Mouse (Mus musculus) stomach, embryonic 16.5 days (tissue): ENCODE data around the gene Smarcc1. TPM values are rescaled to one million over a fixed set of nuclear protein-coding genes. Genes with fewer than 3 reads are reported as not detected.

Experiments used
- ATAC-seq: fragments of 200-750 bp; cut with Nextera tagmentation; 2 replicates; pipeline ENCODE4 v1.8.0; 2017; ENCODE audit warnings: moderate number of reproducible peaks, moderate TSS enrichment; ENCODE audit not compliant: insufficient read depth, low FRiP score
- H3K27ac ChIP-seq: fragments of 300-500 bp; sonication (generic); 2 replicates; pipeline ENCODE4 v1.5.1; 2014; ENCODE audit warnings: low read length
- H3K27me3 ChIP-seq: fragments of 300-500 bp; sonication (generic); 2 replicates; pipeline ENCODE4 v1.6.1; 2014; ENCODE audit warnings: low read length, control low read depth, mixed read lengths; ENCODE audit not compliant: control insufficient read depth, insufficient read depth
- H3K36me3 ChIP-seq: fragments of 300-500 bp; sonication (generic); 2 replicates; pipeline ENCODE4 v1.6.1; 2014; ENCODE audit warnings: low read length; ENCODE audit not compliant: control insufficient read depth, insufficient read depth
- H3K4me1 ChIP-seq: fragments of 300-500 bp; sonication (generic); 2 replicates; pipeline ENCODE4 v1.6.1; 2014; ENCODE audit warnings: low read length, control low read depth, mixed read lengths; ENCODE audit not compliant: control insufficient read depth, insufficient read depth
- H3K4me2 ChIP-seq: fragments of 300-500 bp; sonication (generic); 2 replicates; pipeline ENCODE4 v1.6.1; 2014; ENCODE audit warnings: low read depth, low read length, mixed read lengths
- H3K4me3 ChIP-seq: fragments of 300-500 bp; sonication (generic); replicated peaks from 2 replicates; pipeline ENCODE4 v1.5.1; 2014; ENCODE audit warnings: mild to moderate bottlenecking, low read length
- H3K9ac ChIP-seq: fragments of 300-500 bp; sonication (generic); 2 replicates; pipeline ENCODE4 v1.6.1; 2014; ENCODE audit warnings: low read length
- H3K9me3 ChIP-seq: fragments of 300-500 bp; sonication (generic); replicated peaks from 2 replicates; pipeline ENCODE4 v1.6.1; 2016; ENCODE audit warnings: low read length, control low read depth; ENCODE audit not compliant: control insufficient read depth
- WGBS: fragments of 180-500 bp; shearing (Covaris S2); extraction: QIAGEN DNeasy Blood & Tissue Kit; methylation state at CpG from one replicate; pipeline ENCODE4 v1.1.7; 2014; 5-methylcytosine and 5-hydroxymethylcytosine counted together
- polyA plus RNA-seq: library from polyadenylated mRNA; unstranded; fragments of >200 nt; fragmentation: Nextera tagmentation; extraction: Ambion mirVana; gene quantifications from 2 replicates; pipeline ENCODE4 v1.2.1, GENCODE M21; 2015

Smarcc1 gene
- polyA plus RNA-seq, 1 experiment from 2014 or later = 61.8 TPM

- H3K4me1 ChIP-seq = peaks cover 15% of the 10 kb centered on the region
- 14% methylated on average over 7 of the region's 7 CpGs for WGBS
- peaks cover 3% of the 10 kb centered on the region; the same call in 1 of the 2 replicates for H3K27me3 ChIP-seq
- H3K27ac ChIP-seq = no peak overlapping the region
- peak overlapping the region; percentile 69 for H3K9ac ChIP-seq
- peak overlapping the region; percentile 71 for H3K4me3 ChIP-seq
- H3K36me3 ChIP-seq = no peaks in the 10 kb centered on the region
- peak overlapping the region; percentile 100 for H3K4me2 ChIP-seq
- no peak for ATAC-seq
- no peaks in the 10 kb centered on the region for H3K9me3 ChIP-seq
Measured at GRCm38 (mm10) chr9:110244567-110244888, 127.0 kb downstream of the Smarcc1 start.

DNA sequence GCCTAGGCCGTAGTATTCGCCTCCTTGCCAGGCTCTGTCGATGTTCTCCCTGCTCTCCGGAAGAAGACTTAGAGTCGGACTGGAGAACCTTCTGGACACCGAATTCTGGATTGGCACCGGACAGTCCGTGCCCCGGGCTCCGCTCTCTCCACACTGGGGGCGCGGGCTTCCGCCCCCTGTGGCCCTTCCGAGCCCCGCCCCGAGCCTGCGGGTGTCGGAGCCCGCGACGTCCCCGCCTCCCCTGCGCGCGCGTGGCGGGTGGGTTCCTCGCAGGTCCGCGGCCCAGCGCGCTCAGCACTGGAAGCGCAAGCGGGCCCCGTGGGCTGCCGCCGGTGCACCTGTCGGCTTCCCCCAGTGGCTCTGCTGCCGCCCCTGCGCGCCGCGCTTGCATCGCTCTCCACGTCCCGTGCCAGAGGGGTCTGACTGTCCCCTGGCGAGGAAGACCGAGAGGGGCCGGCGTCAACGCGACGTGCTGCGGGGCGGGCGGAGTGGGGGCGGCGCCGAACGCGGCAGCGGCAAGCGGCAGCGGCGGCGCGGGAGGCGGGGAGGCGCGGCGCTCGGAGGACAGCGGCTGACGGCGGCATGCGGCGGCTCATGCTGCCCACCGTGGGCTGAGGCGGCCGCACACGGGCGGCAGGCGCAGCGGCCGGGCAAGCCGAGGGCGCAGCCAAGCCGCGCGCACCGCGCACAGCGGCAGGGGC is 127.5 kb downstream of the Smarcc1 start:
- Histone ChIP-seq H3K9me3 (no peaks in the 10 kb centered on the region), H3K27ac (no peak overlapping the region)
- 1% methylated on average over 84 of the region's 93 CpGs for WGBS

GRCm38 (mm10) chr9:110245590-110246320 is 128.2 kb downstream of the Smarcc1 start:
- H3K36me3 ChIP-seq = no peaks in the 10 kb centered on the region
- peak overlapping the region; percentile 69 for H3K9ac ChIP-seq
- peak overlapping the region; percentile 100 for H3K4me2 ChIP-seq
- peak overlapping the region; percentile 71 for H3K4me3 ChIP-seq
- peaks cover 21% of the 10 kb centered on the region for H3K4me1 ChIP-seq
- peaks cover 3% of the 10 kb centered on the region; the same call in 1 of the 2 replicates for H3K27me3 ChIP-seq
- H3K27ac ChIP-seq = no peak overlapping the region
- no peaks in the 10 kb centered on the region for H3K9me3 ChIP-seq
- peak; percentile 56 for ATAC-seq
- under 1% methylated on average over 33 of the region's 40 CpGs for WGBS

More for the DNA sequence above, 127.5 kb downstream of the Smarcc1 start:
- Histone ChIP-seq H3K4me1 (peaks cover 20% of the 10 kb centered on the region), H3K4me3 (peak overlapping the region; percentile 71), H3K9ac (peak overlapping the region; percentile 69), H3K36me3 (no peaks in the 10 kb centered on the region), H3K4me2 (peak overlapping the region; percentile 100), H3K27me3 (peaks cover 3% of the 10 kb centered on the region; the same call in 1 of the 2 replicates)
- ATAC-seq = peak; percentile 28; the same call in 1 of the 2 replicates

DNA sequence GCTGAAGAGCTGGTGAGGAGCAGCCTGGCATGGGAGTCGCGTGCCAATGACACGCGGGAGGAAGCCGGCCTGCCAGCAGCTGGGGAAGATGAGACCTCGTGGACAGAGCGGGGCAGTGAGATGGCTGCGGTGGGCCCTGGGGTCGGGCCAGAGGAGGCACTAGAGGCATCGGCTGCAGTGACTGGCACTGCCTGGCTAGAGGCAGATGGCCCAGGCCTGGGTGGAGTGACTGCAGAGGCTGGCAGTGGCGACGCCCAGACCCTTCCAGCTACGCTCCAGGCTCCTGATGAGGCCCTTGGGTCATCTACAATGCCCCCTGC is 128.8 kb downstream of the Smarcc1 start:
- 36% methylated on average over 13 of the region's 13 CpGs for WGBS
- peak overlapping the region; percentile 100 for H3K4me2 ChIP-seq
- H3K4me1 ChIP-seq = peaks cover 21% of the 10 kb centered on the region
- H3K27me3 ChIP-seq = peaks cover 3% of the 10 kb centered on the region; the same call in 1 of the 2 replicates
- no peak overlapping the region for H3K27ac ChIP-seq
- H3K9me3 ChIP-seq = no peaks in the 10 kb centered on the region
- H3K9ac ChIP-seq = peak overlapping the region; percentile 69; the same call in 1 of the 2 replicates
- 0 out of 2 replicates have a peak, but pooled peaks have one; percentile 3 for ATAC-seq
- H3K4me3 ChIP-seq = peak overlapping the region; percentile 71
- H3K36me3 ChIP-seq = no peaks in the 10 kb centered on the region

DNA sequence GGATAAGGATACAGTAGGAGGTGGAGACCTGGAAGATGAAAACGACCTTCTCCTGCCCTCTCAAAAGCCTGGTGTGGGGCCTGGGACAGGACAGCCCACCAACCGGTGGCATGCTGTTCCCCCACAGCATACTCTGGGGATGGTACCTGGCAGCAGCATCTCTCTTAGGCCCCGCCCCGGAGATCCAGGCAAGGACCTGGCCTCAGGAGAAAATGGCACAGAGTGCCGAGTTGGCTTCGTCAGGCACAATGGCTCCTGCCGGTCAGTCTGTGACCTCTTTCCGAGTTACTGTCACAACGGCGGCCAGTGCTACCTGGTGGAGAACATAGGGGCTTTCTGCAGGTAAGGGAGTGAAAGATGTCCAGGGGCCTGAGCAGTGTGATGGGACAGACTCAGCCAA is 129.5 kb downstream of the Smarcc1 start:
- Histone ChIP-seq H3K4me2 (no peak overlapping the region), H3K4me1 (peaks cover 21% of the 10 kb centered on the region), H3K27me3 (peaks cover 3% of the 10 kb centered on the region; the same call in 1 of the 2 replicates), H3K9ac (no peak overlapping the region), H3K4me3 (no peak overlapping the region), H3K36me3 (no peaks in the 10 kb centered on the region), H3K9me3 (no peaks in the 10 kb centered on the region), H3K27ac (no peak overlapping the region)
- WGBS = 81% methylated on average over 10 of the region's 10 CpGs
- no peak for ATAC-seq

DNA sequence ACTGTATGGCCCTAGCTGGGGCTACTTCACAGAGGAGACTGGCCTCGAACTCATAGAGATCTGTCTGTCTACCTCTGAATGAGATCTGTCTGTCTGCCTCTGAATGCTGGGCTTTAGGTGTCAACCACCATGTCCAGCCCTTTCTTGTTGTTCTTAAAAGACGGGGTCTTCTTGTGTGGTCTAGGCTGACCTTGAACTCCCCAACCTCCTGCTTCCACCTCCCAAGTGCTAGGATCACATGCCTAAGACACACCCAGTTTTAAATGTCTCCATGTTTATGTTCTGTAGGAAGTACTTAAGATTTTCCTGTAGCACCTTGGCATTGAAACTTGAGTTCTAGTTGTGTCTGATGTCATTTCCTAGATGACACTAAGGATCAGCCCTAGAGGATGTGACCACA is 131.4 kb downstream of the Smarcc1 start:
- Histone ChIP-seq H3K4me2 (no peak overlapping the region), H3K4me1 (peaks cover 21% of the 10 kb centered on the region), H3K9me3 (no peaks in the 10 kb centered on the region), H3K27me3 (peaks cover 3% of the 10 kb centered on the region; the same call in 1 of the 2 replicates), H3K36me3 (no peaks in the 10 kb centered on the region), H3K4me3 (no peak overlapping the region), H3K27ac (no peak overlapping the region), H3K9ac (no peak overlapping the region)
- ATAC-seq = no peak
- WGBS = 72% methylated on average over 2 of the region's 2 CpGs

DNA sequence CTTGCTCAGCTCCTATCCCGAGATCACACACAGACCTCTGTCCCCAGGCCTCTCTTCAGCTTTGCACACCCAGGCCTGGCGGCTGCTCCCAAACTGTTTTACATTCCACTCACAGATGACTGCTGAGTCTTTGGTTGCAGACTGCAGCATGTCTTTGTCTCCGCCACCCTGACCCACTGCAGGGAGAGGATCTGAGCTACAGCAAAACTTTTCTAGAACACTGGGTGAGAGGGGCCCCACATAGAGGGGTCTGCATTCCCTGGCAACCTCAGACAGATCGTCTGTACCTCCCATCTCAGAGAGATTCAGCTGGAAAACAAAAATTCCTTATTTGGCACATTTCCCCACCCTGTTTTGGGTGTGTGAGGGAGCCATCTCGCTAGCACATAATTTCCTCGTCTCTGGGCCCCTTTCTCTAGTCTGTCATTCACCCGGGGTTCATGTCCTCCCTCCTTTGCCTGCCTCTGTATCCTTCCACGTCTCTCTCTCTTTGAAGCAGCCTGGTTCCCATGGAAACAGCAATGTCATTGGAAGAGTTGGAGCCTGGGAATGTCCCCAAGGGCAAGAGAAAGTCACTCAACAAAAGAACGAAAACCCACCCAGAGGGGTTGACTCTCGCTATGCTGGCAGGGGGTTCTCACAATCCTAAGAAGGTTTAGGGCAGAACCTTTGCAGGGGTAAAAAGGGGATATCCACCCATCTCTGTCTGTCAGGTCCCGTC is 132.5 kb downstream of the Smarcc1 start:
- Histone ChIP-seq H3K4me2 (peak overlapping the region; percentile 19; the same call in 1 of the 2 replicates), H3K27me3 (peaks cover 3% of the 10 kb centered on the region; the same call in 1 of the 2 replicates), H3K4me3 (no peak overlapping the region), H3K4me1 (peaks cover 17% of the 10 kb centered on the region), H3K9ac (peak overlapping the region; percentile 57), H3K27ac (peak overlapping the region; percentile 69), H3K9me3 (no peaks in the 10 kb centered on the region), H3K36me3 (no peaks in the 10 kb centered on the region)
- 23% methylated on average over 11 of the region's 11 CpGs for WGBS
- 0 out of 2 replicates have a peak, but pooled peaks have one; percentile 19 for ATAC-seq

GRCm38 (mm10) chr9:110250776-110251175 is 133.3 kb downstream of the Smarcc1 start:
- H3K4me3 ChIP-seq = no peak overlapping the region
- WGBS = 87% methylated on average over 14 of the region's 14 CpGs
- no peak for ATAC-seq

More at GRCm38 (mm10) chr9:110250776-110251175, 133.3 kb downstream of the Smarcc1 start:
- Histone ChIP-seq H3K27ac (no peak overlapping the region), H3K36me3 (no peaks in the 10 kb centered on the region), H3K4me2 (no peak overlapping the region), H3K9me3 (no peaks in the 10 kb centered on the region), H3K4me1 (peaks cover 15% of the 10 kb centered on the region), H3K27me3 (no peaks in the 10 kb centered on the region), H3K9ac (no peak overlapping the region)
